ENCODE assay signal across 26 mouse cellular contexts in the genomic region with DNA sequence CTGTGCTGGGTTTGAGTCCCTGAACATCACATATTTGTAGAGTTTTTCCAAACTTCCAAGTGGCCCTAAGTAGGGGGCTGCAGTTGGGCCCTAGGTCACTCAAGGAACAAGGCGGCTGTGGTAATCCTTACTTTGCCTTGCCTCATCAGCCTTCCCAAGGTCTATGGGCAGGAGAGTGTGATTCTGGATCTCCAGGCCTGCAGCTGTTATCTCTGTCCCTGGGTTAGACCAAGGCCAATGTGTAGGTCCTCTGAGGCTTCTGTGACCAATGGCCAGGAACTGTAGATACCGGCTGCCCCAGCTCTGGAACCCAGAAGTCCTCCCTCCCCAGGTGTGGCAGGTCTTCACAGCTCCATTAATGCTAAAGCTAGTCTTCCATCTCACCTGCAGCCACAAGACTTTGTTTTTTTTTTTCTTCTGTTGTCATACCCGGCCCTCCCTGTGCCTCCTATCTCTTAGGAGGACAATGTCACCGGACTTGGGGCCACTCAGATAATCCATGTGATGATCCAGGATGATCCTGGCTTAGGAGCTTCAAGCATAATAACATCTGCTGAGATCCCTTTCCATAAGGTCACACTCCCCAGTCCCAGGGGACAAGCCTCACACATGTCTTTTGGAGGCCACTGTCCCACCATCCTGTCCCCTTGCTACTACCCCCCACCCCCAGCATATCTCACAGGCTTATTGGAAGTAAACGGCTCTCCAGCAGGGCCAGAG. TPM values are rescaled to one million over a fixed set of nuclear protein-coding genes. Genes with fewer than 3 reads are reported as not detected.
DNase-seq lines count a peak whose midpoint lies in the region; TF ChIP-seq lines count a peak whose summit lies in the region.
"Had no signal": no experiment of that assay in that cellular context is flagged by ENCODE, and none has a peak within 500 bp of the region (broad histone marks: within the 10 kb centered on the region; RNA-seq: fewer than 3 reads in every experiment).

No protein-coding gene starts in this region.

- H3K4me3 ChIP-seq in gastrocnemius, adult 2 months, result no peak overlapping the region
- H3K4me3 ChIP-seq: embryonic facial prominence, embryonic 13.5 days; embryonic facial prominence, embryonic 15.5 days; erythroblast, embryonic 14.5 days; forebrain, embryonic 10.5 days; forebrain, embryonic 12.5 days had no signal

- TF ChIP-seq CTCF in gastrocnemius, adult 2 months (IDR thresholded peaks at IDR 0.05), result no peak

- H3K27ac ChIP-seq in gastrocnemius, adult 2 months, result no peak overlapping the region
- H3K27ac ChIP-seq: embryonic facial prominence, embryonic 13.5 days; embryonic facial prominence, embryonic 15.5 days; forebrain, embryonic 10.5 days; forebrain, embryonic 12.5 days had no signal

- intact Hi-C loops in gastrocnemius, adult 2 months (cut with DNase I), result no loop called here

- DNase-seq in adrenal gland, adult 8-10 months, result peak; percentile 58
- DNase-seq in adrenal gland, adult 2 months, result no peak
- peak; percentile 86 for DNase-seq in retina, adult 2 months (ENCODE audit: low read depth, low spot score)
- no peak for DNase-seq in retina, embryonic 14.5 days (ENCODE audit: low spot score)
- peak; percentile 93 for DNase-seq in retina, postnatal 7 days (ENCODE audit: low read depth, low spot score)
- no peak for DNase-seq in gastrocnemius, adult 2 months
- DNase-seq: adrenal gland, postnatal 14 days; cerebellum, adult 11 months; cerebellum, adult 18-20 months; cerebellum, adult 8-10 months; cerebellum, adult 9-11 months; cerebellum, postnatal 14 days; cerebellum, postnatal 36 days; embryo, embryonic 11 days had no signal

RNA-seq across cellular contexts. Expression of gene Tekt4, which starts 2.0 kb away (rescaled TPM):
- total RNA-seq in adrenal gland, adult 8-10 months (2022), result under 1 TPM in 2 of 4 experiments, not detected in 2; 0.23 to 0.45 TPM
- total RNA-seq in adrenal gland, adult 2 months (2021), result under 1 TPM in 1 of 2 experiments, not detected in 1; 0.17 TPM
- 0.17 TPM in 1 of 2 replicates, not detected in the other for polyA plus RNA-seq in adrenal gland, adult 2 months (2012; rRNA removed)
- total RNA-seq in gastrocnemius, adult 2 months (2021), result not detected
- total RNA-seq: adrenal gland, adult 18-20 months; adrenal gland, postnatal 14 days; adrenal gland, postnatal 4 days; common myeloid progenitor, adult 5-6 weeks; ES-E14; MEL had no signal
- polyA plus RNA-seq: C2C12; embryonic facial prominence, embryonic 11.5 days; embryonic facial prominence, embryonic 13.5 days; erythroblast, embryonic 14.5 days; forebrain, embryonic 10.5 days had no signal

RNA-seq across cellular contexts. Expression of gene Cacna1h, which starts 18.8 kb away (rescaled TPM):
- total RNA-seq in adrenal gland, adult 8-10 months (2022), result 100 to 1,000 TPM; 117 to 206 (median 157) TPM
- 10 to 100 TPM; 77.1 to 96.1 TPM for total RNA-seq in adrenal gland, adult 2 months (2021)
- polyA plus RNA-seq in adrenal gland, adult 2 months (2012; rRNA removed), result 163 and 202 TPM in 2 replicates
- total RNA-seq in gastrocnemius, adult 2 months (2021), result 1 to 10 TPM in 1 of 2 experiments, under 1 TPM in 1; 0.94 to 1.7 TPM
- polyA plus RNA-seq: C2C12 had no signal

RNA-seq across cellular contexts. Expression of gene Sstr5, which starts 44.7 kb away (rescaled TPM):
- total RNA-seq in adrenal gland, adult 8-10 months (2022), result 1 to 10 TPM; 1.0 to 1.4 (median 1.2) TPM
- total RNA-seq in adrenal gland, adult 2 months (2021), result 1 to 10 TPM in 1 of 2 experiments, under 1 TPM in 1; 0.97 to 1.0 TPM
- 0.36 and 0.54 TPM in 2 replicates for polyA plus RNA-seq in adrenal gland, adult 2 months (2012; rRNA removed)
- not detected for total RNA-seq in gastrocnemius, adult 2 months (2021)
- total RNA-seq: adrenal gland, postnatal 14 days; common myeloid progenitor, adult 5-6 weeks; MEL had no signal
- polyA plus RNA-seq: C2C12; erythroblast, embryonic 14.5 days; forebrain, embryonic 10.5 days had no signal

Comparison
In these comparisons a context has a peak if more than half of its experiments do, and no peak if none do; other contexts are left out.
1. DNase-seq: peak in adrenal gland, adult 8-10 months (single experiment), retina, adult 2 months (single experiment) and retina, postnatal 7 days (single experiment); none in adrenal gland, adult 2 months (single experiment), retina, embryonic 14.5 days (single experiment) and gastrocnemius, adult 2 months (single experiment).
2. RNA of gene Cacna1h, which starts 18.8 kb away (total RNA-seq): 117 to 206 TPM in adrenal gland, adult 8-10 months and 77.1 to 96.1 TPM in adrenal gland, adult 2 months; 0.94 to 1.7 TPM in gastrocnemius, adult 2 months; every median in the first group is over 10 times any median in the second.